Mouse (Mus musculus): ENCODE data around the gene Alcam. TPM values are rescaled to one million over a fixed set of nuclear protein-coding genes. Genes with fewer than 3 reads are reported as not detected.

Gene Alcam
- polyA plus RNA-seq, 1 experiment from 2014 or later, result 61.2 TPM

DNA sequence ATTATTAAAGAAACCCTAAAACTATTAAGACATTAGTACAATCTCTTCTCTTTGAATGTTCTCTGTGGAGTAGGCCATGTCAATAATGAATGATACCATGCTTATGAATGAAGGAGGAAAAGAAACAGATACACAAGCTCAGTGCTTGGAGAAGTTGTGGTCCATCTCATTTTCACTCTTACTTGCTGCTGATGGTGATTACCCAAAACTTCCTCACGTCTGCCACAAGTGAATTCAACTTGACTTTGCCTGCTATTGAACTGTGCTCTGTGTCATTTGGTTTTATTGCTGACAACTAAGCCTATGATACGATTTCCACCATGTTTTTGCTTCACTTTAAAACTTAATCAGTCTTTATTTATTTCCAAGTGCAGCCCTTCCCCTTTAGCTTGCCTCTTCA lies 22.3 kb downstream of the Alcam start:
- 72% methylated on average over 2 of the region's 2 CpGs for WGBS

DNA sequence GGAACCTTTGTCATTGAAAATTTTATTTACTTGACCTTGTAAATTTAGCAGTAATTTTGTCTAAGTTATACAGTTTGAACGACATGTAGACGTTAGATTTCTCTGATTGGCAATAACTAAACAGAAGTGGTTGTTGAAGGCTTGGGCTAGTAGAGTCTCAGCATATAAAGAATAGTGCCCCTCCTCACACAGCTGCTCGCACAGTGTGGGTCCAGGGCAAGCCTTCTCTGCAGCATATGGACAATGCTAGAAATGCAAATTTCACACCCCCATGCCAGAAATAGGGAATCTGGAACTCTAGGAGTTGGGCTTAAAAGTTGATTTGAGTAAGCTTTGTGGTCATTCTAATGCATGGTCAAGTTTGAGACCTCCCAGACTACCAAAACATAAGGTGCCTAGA lies 23.8 kb downstream of the Alcam start:
- no peak for ATAC-seq (ENCODE audit: insufficient read depth, low FRiP score)
- H3K4me2 ChIP-seq (ENCODE audit: low read depth, low read length), result no peak overlapping the region
- no peak overlapping the region for H3K27ac ChIP-seq (ENCODE audit: low read length)
- H3K36me3 ChIP-seq (ENCODE audit: control insufficient read depth, insufficient read depth, low read length), result no peaks in the 10 kb centered on the region
- WGBS, result 67% methylated on average over 3 of the region's 3 CpGs
- H3K4me1 ChIP-seq (ENCODE audit: control insufficient read depth, insufficient read depth, low read length), result peaks cover 5% of the 10 kb centered on the region; the same call in 1 of the 2 replicates
- no peaks in the 10 kb centered on the region for H3K27me3 ChIP-seq (ENCODE audit: control insufficient read depth, insufficient read depth, low read length)
- no peak overlapping the region for H3K4me3 ChIP-seq (replicated peaks; ENCODE audit: low read length)
- H3K9ac ChIP-seq (ENCODE audit: low read length), result no peak overlapping the region
- H3K9me3 ChIP-seq (replicated peaks; ENCODE audit: control insufficient read depth, low read length), result no peaks in the 10 kb centered on the region

More for the DNA sequence above, 22.3 kb downstream of the Alcam start:
- H3K27ac ChIP-seq (ENCODE audit: low read length), result no peak overlapping the region
- no peaks in the 10 kb centered on the region for H3K9me3 ChIP-seq (replicated peaks; ENCODE audit: control insufficient read depth, low read length)
- peaks cover 5% of the 10 kb centered on the region; the same call in 1 of the 2 replicates for H3K4me1 ChIP-seq (ENCODE audit: control insufficient read depth, insufficient read depth, low read length)
- H3K36me3 ChIP-seq (ENCODE audit: control insufficient read depth, insufficient read depth, low read length), result no peaks in the 10 kb centered on the region
- no peak for ATAC-seq (ENCODE audit: insufficient read depth, low FRiP score)
- no peak overlapping the region for H3K9ac ChIP-seq (ENCODE audit: low read length)
- H3K27me3 ChIP-seq (ENCODE audit: control insufficient read depth, insufficient read depth, low read length), result no peaks in the 10 kb centered on the region
- no peak overlapping the region for H3K4me2 ChIP-seq (ENCODE audit: low read depth, low read length)
- H3K4me3 ChIP-seq (replicated peaks; ENCODE audit: low read length), result no peak overlapping the region

DNA sequence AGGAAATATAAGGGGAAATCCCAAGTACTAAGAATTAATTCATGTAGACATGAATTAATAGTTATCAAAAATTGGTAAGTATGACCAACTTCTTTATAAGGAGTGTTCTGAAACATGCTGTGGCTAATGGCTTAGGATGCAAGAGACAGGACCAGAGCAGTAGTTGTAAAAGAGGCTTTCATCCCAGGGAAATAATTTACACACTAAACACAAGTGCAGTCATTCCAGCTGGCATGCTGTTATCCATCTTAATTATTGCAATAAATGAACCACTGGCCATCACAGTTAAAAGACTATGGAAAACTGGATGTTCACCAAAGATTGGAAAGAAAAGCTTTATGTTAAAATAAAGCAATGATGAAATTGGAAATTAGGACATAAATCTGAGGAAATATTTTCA lies 24.2 kb downstream of the Alcam start:
- no peak overlapping the region for H3K4me3 ChIP-seq (replicated peaks; ENCODE audit: low read length)
- H3K27ac ChIP-seq (ENCODE audit: low read length), result no peak overlapping the region
- no peaks in the 10 kb centered on the region for H3K36me3 ChIP-seq (ENCODE audit: control insufficient read depth, insufficient read depth, low read length)
- ATAC-seq (ENCODE audit: insufficient read depth, low FRiP score), result no peak
- H3K4me1 ChIP-seq (ENCODE audit: control insufficient read depth, insufficient read depth, low read length), result peaks cover 5% of the 10 kb centered on the region; the same call in 1 of the 2 replicates
- H3K27me3 ChIP-seq (ENCODE audit: control insufficient read depth, insufficient read depth, low read length), result no peaks in the 10 kb centered on the region
- H3K4me2 ChIP-seq (ENCODE audit: low read depth, low read length), result no peak overlapping the region
- H3K9ac ChIP-seq (ENCODE audit: low read length), result no peak overlapping the region
- no peaks in the 10 kb centered on the region for H3K9me3 ChIP-seq (replicated peaks; ENCODE audit: control insufficient read depth, low read length)

DNA sequence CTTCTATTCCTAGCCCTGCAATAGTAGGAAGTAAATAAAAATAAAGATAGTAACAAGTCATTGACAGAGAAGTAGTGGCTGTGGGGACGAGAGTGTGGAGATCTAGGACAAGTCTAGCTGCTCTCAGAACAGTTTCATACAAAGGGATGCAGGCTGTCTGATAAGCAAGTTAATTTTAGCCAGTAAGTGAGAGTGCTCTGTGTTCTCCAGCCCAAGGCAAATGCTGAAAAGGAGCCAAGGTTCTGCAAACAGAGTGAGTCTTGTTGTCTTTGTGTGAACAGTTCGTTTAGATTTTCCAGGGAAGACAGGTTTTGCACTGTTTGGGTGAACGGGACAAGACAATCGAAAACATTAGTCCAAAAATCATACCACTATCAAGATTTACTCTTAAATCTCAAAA lies 25.4 kb downstream of the Alcam start:
- no peak for ATAC-seq (ENCODE audit: insufficient read depth, low FRiP score)
- Histone ChIP-seq H3K4me3 (replicated peaks; ENCODE audit: low read length) (no peak overlapping the region), H3K4me1 (ENCODE audit: control insufficient read depth, insufficient read depth, low read length) (0 out of 2 replicates have a peak, but pooled peaks cover 5% of the 10 kb centered on the region), H3K9me3 (replicated peaks; ENCODE audit: control insufficient read depth, low read length) (no peaks in the 10 kb centered on the region), H3K27ac (ENCODE audit: low read length) (no peak overlapping the region), H3K36me3 (ENCODE audit: control insufficient read depth, insufficient read depth, low read length) (no peaks in the 10 kb centered on the region), H3K9ac (ENCODE audit: low read length) (no peak overlapping the region), H3K27me3 (ENCODE audit: control insufficient read depth, insufficient read depth, low read length) (no peaks in the 10 kb centered on the region), H3K4me2 (ENCODE audit: low read depth, low read length) (no peak overlapping the region)
- WGBS, result 32% methylated on average over 4 of the region's 4 CpGs

DNA sequence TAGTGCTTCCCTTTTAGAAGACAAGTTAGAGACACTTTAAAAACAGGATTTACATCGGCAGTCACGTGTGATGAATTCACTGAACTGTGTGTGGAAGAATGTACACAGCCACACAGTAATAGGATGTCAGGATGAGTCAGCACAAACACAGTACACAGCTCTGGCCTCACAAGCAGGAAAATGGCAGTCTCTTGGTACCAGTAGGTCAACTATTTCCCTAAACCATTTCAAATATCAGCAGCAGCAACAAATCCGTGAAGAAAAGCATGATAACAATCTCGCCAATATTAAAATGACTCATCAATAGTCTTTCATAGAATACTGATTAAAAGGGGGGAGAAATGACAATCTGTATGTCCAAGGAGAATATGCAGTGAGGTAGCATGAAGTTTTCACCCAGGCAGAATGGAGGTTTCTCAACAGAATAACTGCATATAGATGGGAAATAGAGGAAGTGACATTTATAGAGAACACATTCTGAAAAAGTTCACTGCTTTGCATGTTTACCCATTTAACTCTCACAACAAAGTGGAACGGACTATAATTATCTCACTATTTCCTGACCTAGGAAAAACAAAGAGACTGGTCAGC lies 35.2 kb downstream of the Alcam start:
- Histone ChIP-seq H3K36me3 (ENCODE audit: control insufficient read depth, insufficient read depth, low read length) (no peaks in the 10 kb centered on the region), H3K4me1 (ENCODE audit: control insufficient read depth, insufficient read depth, low read length) (no peaks in the 10 kb centered on the region), H3K4me2 (ENCODE audit: low read depth, low read length) (no peak overlapping the region), H3K9me3 (replicated peaks; ENCODE audit: control insufficient read depth, low read length) (no peaks in the 10 kb centered on the region), H3K27me3 (ENCODE audit: control insufficient read depth, insufficient read depth, low read length) (no peaks in the 10 kb centered on the region), H3K9ac (ENCODE audit: low read length) (no peak overlapping the region), H3K27ac (ENCODE audit: low read length) (no peak overlapping the region), H3K4me3 (replicated peaks; ENCODE audit: low read length) (no peak overlapping the region)
- 56% methylated on average over 5 of the region's 5 CpGs for WGBS
- no peak for ATAC-seq (ENCODE audit: insufficient read depth, low FRiP score)

DNA sequence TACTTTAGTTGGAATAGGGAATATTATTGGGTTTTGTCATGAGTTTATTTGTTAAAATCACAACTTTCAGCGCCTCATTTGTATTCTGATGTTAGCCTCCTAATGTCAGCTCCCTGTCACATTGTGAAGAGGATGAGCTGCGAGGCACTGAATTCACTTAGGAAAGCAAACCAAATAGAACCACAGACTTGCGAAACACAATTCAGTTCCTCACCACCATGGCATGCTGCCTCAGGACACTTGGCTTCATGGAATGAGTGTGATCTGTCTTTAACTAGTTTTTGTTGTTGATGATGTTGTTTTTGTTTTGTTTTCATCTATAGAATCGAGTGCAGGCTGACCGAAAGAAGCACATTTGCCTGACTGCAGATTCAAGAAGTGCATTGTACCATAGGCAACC lies 35.9 kb downstream of the Alcam start:
- H3K4me2 ChIP-seq (ENCODE audit: low read depth, low read length), result no peak overlapping the region
- H3K27ac ChIP-seq (ENCODE audit: low read length), result no peak overlapping the region
- no peak for ATAC-seq (ENCODE audit: insufficient read depth, low FRiP score)
- no peaks in the 10 kb centered on the region for H3K9me3 ChIP-seq (replicated peaks; ENCODE audit: control insufficient read depth, low read length)
- no peaks in the 10 kb centered on the region for H3K4me1 ChIP-seq (ENCODE audit: control insufficient read depth, insufficient read depth, low read length)
- no peaks in the 10 kb centered on the region for H3K36me3 ChIP-seq (ENCODE audit: control insufficient read depth, insufficient read depth, low read length)
- H3K27me3 ChIP-seq (ENCODE audit: control insufficient read depth, insufficient read depth, low read length), result no peaks in the 10 kb centered on the region
- 68% methylated on average over 5 of the region's 5 CpGs for WGBS
- H3K9ac ChIP-seq (ENCODE audit: low read length), result no peak overlapping the region
- H3K4me3 ChIP-seq (replicated peaks; ENCODE audit: low read length), result no peak overlapping the region

DNA sequence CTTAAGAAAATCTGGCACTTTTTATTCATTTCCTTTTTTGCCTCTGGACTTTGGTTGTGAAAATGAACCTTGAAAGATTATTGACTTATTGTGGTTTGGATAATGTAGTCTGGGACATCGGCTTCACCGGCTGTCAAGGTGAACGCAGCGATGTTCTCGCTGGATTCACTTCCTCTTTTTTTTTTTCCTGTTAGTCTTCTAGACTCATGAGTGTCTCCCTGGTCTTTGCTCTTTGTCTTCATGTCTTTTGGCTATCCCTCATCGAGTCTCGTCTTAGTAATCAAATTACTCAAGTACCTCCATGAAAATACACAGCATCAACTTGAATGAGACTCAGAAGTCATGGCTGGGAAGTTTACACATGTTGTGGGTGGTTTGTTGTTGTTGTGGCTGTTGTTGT lies 36.7 kb downstream of the Alcam start:
- no peaks in the 10 kb centered on the region for H3K9me3 ChIP-seq (replicated peaks; ENCODE audit: control insufficient read depth, low read length)
- no peaks in the 10 kb centered on the region for H3K27me3 ChIP-seq (ENCODE audit: control insufficient read depth, insufficient read depth, low read length)
- no peak overlapping the region for H3K9ac ChIP-seq (ENCODE audit: low read length)
- no peak overlapping the region for H3K4me2 ChIP-seq (ENCODE audit: low read depth, low read length)
- WGBS, result 87% methylated on average over 7 of the region's 7 CpGs
- no peak for ATAC-seq (ENCODE audit: insufficient read depth, low FRiP score)
- no peak overlapping the region for H3K4me3 ChIP-seq (replicated peaks; ENCODE audit: low read length)
- H3K36me3 ChIP-seq (ENCODE audit: control insufficient read depth, insufficient read depth, low read length), result no peaks in the 10 kb centered on the region
- H3K4me1 ChIP-seq (ENCODE audit: control insufficient read depth, insufficient read depth, low read length), result no peaks in the 10 kb centered on the region
- H3K27ac ChIP-seq (ENCODE audit: low read length), result no peak overlapping the region

DNA sequence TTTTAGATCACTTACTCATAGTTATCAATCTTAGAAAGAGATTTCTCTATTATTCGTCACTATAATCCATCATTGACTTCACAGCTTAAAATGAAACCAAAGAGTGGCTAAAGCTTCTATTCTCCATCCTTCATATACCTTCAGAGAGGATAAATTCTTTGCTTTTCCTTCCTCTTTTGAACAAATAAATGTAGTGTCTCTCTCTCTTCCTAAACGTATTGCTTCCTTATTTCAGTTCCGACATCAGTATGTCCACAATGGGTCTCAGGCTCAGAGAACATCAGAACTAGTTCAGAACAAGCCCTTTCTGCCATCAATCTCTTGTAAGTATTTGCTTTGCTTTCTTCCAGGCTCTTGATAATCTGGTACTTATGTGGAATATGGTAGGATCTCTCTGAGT lies 40.2 kb downstream of the Alcam start:
- H3K4me2 ChIP-seq (ENCODE audit: low read depth, low read length), result no peak overlapping the region
- H3K36me3 ChIP-seq (ENCODE audit: control insufficient read depth, insufficient read depth, low read length), result no peaks in the 10 kb centered on the region
- H3K9me3 ChIP-seq (replicated peaks; ENCODE audit: control insufficient read depth, low read length), result no peaks in the 10 kb centered on the region
- no peak overlapping the region for H3K9ac ChIP-seq (ENCODE audit: low read length)
- no peak overlapping the region for H3K4me3 ChIP-seq (replicated peaks; ENCODE audit: low read length)
- no peaks in the 10 kb centered on the region for H3K27me3 ChIP-seq (ENCODE audit: control insufficient read depth, insufficient read depth, low read length)
- no peak for ATAC-seq (ENCODE audit: insufficient read depth, low FRiP score)
- no peaks in the 10 kb centered on the region for H3K4me1 ChIP-seq (ENCODE audit: control insufficient read depth, insufficient read depth, low read length)
- no peak overlapping the region for H3K27ac ChIP-seq (ENCODE audit: low read length)
- WGBS, result 73% methylated on average over 3 of the region's 3 CpGs

DNA sequence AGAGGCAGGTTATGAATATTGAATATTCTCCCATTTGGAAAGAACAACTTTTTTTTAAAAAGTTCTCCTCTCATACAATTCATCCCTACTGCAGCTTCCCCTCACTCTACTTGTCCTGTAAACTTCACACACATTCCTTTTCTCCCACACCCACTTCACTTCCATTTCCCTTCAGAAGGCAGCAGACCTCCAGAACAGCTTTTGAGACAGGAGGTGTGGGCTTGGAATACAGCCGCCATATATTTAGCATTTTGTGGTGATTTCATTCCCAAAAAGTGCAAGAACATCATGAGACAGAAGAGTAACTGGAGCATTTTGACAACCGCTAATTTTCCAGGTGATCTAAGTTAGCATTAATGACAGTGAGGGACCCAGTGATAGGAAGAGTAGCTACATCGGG lies 47.8 kb downstream of the Alcam start:
- H3K9me3 ChIP-seq (replicated peaks; ENCODE audit: control insufficient read depth, low read length), result no peaks in the 10 kb centered on the region
- H3K27me3 ChIP-seq (ENCODE audit: control insufficient read depth, insufficient read depth, low read length), result no peaks in the 10 kb centered on the region
- no peak overlapping the region for H3K27ac ChIP-seq (ENCODE audit: low read length)
- 94% methylated on average over 3 of the region's 3 CpGs for WGBS
- ATAC-seq (ENCODE audit: insufficient read depth, low FRiP score), result no peak
- no peak overlapping the region for H3K9ac ChIP-seq (ENCODE audit: low read length)
- no peaks in the 10 kb centered on the region for H3K36me3 ChIP-seq (ENCODE audit: control insufficient read depth, insufficient read depth, low read length)
- no peaks in the 10 kb centered on the region for H3K4me1 ChIP-seq (ENCODE audit: control insufficient read depth, insufficient read depth, low read length)
- H3K4me3 ChIP-seq (replicated peaks; ENCODE audit: low read length), result no peak overlapping the region
- H3K4me2 ChIP-seq (ENCODE audit: low read depth, low read length), result no peak overlapping the region

DNA sequence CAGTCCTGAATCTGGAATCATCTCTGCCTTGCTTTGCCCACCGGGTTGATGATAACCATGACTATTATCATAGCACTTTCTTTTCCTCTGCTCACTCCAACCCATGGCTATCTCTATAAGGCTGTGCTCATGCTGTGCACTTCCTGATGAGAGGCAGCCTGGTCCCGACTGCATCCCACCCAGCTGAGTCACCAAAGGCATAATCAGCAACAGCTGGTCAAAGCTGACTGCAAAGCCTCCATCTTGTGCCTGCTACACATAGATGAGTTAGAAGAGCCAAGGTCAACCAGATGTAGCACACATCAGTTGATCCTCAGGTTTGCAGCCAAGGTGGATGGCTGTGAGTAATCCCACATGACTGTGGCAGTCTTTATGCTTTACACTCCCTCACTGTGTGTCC lies 48.6 kb downstream of the Alcam start:
- Histone ChIP-seq H3K4me3 (replicated peaks; ENCODE audit: low read length) (no peak overlapping the region), H3K27ac (ENCODE audit: low read length) (no peak overlapping the region), H3K9ac (ENCODE audit: low read length) (no peak overlapping the region), H3K4me1 (ENCODE audit: control insufficient read depth, insufficient read depth, low read length) (no peaks in the 10 kb centered on the region), H3K9me3 (replicated peaks; ENCODE audit: control insufficient read depth, low read length) (no peaks in the 10 kb centered on the region), H3K27me3 (ENCODE audit: control insufficient read depth, insufficient read depth, low read length) (no peaks in the 10 kb centered on the region), H3K36me3 (ENCODE audit: control insufficient read depth, insufficient read depth, low read length) (no peaks in the 10 kb centered on the region), H3K4me2 (ENCODE audit: low read depth, low read length) (no peak overlapping the region)
- 84% methylated on average over 2 of the region's 2 CpGs for WGBS
- no peak for ATAC-seq (ENCODE audit: insufficient read depth, low FRiP score)
